Mouse (Mus musculus) layer of hippocampus, adult 9-11 months (tissue): ENCODE data around the gene Arl14.

ENCODE experiments used
- DNase-seq: peaks from one replicate; pipeline ENCODE4 v3.0.0; 2022

Arl14 gene

GRCm38 (mm10) chr3:69221806-69222501 lies at the start of gene Arl14:
Arl14 (plus strand) TSS chr3:69222419.
- DNase-seq = no peak

DNA sequence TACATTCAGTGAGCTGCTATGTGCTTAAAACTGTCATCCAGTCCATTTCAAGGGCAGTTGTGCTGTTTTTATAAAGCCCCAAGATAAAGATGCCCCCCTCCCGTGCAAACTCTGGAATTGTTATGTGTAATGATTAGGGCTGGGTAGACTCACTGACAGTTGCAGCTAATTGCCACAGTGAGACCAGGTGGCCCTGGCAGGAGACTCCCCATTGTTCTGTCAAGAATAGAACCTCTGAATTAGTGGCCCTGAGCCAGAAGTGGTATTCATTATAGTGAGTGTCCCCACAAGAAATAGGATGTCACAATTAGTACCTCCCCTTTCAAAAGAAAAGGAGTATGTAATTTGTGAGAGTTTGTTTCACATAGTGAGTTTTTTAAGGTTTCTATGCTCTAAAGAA lies 47.0 kb upstream of the Arl14 start:
- DNase-seq = no peak

- DNase-seq = no peak
Measured at GRCm38 (mm10) chr3:69177168-69177797, 44.9 kb upstream of the Arl14 start.

DNA sequence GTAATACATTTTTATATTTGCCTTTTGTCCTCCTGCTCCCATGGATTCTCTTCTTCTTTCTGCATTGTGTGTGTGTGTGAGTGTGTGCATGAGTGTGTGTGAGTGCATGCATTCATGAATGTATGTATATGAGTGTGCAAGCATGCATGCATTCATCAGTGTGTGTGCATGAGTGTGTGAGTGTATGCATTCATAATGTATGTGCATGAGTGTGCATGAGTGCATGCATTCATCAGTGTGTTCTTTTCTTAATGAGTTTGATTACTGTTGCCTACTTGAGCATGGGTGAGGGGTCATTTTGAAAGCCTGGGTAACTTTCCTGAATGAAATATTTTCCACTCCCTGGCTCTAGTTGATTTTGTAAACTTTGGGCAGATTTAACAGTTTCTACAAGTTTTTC lies 44.3 kb upstream of the Arl14 start:
- no peak for DNase-seq

DNA sequence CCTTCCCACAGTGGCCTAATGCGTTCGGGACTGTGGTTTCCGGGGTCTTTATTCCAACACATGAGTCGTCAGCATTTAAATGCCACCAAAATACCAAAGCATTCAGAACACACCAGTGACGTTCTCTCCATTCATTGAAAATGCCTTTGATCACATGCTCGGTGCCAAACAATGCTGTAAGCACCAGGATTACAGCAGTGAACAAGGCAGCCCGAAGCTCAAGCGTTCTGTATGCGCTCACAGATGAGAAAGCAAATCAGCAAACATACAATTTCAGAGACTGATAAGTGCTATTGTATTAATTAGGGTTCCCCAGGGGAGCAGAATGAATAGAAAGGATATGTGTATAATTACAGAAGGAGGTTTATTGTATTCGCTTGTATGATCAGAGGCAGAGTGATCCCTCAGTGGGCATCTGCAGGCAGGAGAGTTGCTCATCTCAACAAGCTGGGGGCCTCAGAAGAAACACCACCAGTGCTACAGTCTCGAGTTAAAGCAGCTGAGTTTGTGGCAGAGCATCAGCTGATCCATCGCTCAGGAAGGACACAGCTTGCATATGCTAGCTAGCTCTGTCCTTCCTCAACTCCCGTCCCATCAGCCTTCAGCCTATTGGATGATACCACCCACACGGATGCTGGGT lies 43.7 kb upstream of the Arl14 start:
- DNase-seq = no peak

DNA sequence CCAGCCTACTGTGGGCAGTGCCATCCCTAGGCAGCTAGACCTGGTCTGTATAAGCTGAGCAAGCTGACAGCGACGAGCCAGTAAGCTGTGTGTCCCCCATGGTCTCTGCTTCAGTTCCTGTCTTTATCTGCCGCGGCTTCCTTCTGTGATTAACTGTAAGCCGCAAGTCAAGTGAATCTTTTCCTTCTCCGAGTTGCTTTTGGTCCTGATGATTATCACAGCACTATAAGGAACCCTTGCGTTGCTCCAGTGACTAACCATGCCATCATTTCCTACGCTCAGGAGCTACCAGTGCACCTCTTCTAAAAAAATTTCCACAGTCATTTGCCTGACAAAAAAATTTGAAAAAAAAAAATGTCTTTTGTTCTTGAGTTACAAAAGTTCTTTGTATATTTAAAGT lies 40.7 kb upstream of the Arl14 start:
- no peak for DNase-seq

DNA sequence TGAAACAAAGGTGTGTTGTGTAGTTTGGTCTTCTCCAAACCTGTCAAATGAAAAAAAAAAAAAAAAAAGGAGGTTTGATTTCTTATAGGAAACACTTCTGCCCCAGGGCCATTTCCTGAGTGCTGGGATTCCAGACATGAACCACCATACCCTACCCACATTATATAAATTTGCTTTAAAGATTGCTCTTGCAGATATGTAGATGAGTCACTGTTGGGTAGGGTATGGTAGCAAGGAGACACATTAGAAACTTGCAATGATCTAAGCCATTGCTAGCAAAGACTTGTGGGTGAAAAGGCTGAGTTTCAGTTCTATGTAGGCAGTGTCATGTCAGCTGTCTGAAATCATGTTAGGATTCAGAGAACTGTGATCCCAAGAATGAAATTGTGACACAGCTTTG lies 40.0 kb upstream of the Arl14 start:
- DNase-seq = no peak

DNA sequence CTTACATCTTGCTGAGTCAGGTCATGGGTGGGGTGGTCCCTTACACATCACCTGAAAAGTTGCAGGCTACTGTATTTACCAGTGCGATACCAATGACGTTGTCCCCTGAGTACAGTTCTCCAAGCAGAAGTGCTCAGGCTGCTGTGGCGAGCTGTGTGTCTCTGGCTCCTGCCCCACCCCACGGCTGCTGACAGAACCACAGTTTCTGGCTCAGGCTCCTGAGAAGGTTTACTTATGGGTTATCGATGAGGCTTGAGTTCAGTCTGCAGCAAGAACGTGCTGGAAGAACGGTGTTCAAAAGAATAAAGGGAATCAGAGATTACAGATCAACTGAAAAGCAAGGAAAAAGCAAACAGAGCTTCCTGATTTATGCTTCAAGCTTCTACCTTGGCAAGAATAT lies 37.0 kb upstream of the Arl14 start:
- no peak for DNase-seq

- no peak for DNase-seq
Measured at GRCm38 (mm10) chr3:69186031-69186430, 36.2 kb upstream of the Arl14 start.

- DNase-seq = peak; percentile 48
Measured at GRCm38 (mm10) chr3:69186643-69187042, 35.6 kb upstream of the Arl14 start.

DNA sequence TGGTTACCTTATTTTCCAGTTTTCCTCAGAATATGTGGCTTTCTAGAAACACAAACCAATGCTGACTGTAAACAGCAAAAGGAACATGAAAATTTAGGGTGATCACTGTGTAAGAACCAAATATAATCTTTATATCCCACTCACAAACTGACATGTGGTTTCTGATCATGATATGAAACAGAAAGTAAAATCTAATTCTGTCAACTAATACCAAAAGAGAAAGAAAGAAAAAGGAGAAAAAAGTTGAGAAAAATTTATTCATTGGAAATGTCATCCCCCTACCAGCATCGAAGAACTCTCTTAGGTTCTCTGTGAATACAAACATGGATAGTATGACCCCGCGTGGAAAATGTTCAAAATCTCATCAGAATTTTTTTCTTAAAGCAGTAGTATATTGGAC lies 29.2 kb upstream of the Arl14 start:
- DNase-seq = no peak

DNA sequence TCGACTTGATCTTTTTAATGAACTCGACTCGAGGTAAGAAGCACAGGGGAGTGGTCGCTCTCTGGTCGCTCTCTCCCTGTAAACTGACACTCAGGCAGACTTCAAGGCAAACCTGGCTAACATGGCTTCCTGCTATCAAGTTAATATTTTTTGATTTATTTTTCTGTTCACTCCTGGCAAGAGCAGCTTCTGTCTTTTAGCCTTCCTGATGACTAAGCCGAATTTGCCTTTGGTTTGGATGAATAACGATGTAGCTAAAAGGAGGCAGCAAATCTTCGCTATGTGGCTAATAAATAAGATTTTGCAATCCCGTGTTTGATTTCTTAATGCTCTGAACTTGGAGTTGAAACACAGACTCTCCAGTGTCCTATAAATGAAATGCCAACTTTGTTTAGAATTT lies 27.7 kb upstream of the Arl14 start:
- DNase-seq = no peak

GRCm38 (mm10) chr3:69195251-69195650 lies 27.0 kb upstream of the Arl14 start:
- DNase-seq = no peak

GRCm38 (mm10) chr3:69198098-69198497 lies 24.1 kb upstream of the Arl14 start:
- no peak for DNase-seq

GRCm38 (mm10) chr3:69200251-69200650 lies 22.0 kb upstream of the Arl14 start:
- no peak for DNase-seq

DNA sequence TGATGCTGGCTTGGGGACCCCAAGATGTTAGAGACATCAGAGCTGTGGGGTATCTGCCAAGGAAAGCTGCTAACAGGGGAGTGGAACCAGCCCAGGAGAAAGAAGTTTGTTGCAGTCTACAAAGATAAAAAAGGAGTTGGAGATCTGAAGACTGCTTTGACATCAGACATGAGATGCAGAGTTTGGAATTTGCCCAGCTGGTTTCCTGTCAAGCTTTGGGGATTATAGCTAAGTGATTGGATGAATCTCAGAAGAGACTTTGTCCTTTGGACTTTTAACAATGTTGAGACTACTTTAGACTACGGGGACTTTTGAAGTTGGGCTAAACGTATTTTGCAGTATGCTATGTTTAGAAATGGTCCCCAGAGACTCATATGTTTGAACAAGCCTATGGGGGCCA lies 21.0 kb upstream of the Arl14 start:
- no peak for DNase-seq

DNA sequence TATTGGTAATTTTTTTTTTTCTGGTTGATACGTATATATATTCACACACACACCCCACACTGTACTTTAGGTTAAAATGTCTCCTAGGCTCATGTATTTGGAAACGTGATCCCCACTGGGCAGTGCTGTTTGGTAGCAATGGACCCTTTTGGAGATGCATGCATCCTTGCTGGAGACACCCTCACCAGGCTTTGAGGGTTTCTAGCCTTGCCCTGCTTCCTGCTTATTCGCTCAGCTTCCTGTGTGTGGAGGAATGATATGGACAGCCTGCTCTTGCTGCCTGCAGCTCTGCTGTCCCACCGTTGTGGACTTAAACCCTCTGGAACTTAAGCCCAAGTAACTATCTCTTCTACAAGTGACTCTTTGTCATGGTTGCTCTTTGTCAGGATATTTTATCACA lies 19.3 kb upstream of the Arl14 start:
- DNase-seq = no peak

DNA sequence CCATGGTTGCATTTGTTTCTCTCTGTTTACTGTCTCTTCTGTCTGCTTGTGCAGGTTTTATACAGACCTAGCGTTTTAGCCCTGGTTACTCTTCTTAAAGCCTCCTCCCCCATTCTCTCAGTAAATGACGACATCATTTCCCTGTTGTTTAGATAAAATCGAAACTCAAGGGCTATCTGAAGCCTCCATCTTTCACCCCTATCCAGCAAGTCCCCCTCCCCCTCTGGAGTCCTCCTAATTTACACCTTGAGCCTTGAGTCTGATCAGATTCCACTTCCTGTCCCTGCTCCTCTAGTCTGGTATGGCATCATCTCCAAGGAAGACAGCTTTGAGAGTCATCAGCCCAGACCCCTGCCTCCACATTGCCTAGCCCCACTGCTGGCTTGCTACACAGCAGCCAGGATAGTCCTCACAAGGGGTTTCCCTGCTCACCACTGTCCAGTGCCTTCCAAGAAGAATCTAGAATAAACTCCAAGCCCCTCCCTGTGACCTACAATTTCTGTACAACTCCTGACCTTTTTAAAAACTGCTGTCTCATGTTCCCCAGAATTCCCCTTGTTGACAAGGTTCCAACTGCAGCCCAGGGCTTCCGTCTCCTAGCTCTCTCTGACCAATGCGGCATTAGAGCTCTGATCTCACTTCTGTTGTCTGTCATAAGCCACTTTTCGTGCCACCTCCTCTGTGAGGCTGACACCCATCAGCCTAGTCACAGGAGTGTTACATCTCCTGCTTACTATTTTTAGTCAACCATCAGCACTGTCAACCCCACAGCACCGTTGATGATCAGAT lies 16.8 kb upstream of the Arl14 start:
- DNase-seq = no peak

DNA sequence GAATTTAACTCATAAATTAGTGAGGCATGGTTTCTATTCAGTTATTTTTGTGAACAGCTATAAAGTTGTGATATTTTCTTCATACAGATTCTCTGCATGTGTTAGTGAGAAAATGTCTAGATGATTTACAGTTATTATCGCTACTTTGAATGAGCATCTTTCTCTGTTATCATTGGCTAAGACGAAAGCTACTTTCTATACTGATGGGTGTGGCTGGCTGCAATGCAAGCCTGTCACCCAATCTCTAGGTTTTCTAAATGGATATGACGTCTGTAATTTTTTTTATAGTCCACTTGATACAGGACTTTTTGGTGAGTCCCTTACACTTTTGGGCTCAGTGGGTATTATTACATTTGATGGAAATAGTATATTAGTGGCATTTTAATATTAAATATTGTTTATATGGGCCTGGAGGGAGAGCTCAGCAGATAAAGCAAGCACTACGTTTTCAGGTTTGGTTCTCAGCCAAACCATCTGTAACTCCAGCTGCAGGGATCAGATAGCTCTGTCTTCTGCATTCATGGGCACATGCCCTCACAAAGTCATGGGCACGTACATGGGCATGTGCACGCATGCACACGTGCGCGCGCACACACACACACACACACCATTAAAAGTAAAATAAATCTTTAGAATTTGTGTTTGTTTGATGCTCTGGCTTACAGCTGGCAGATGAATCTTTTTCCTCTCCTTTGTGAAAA lies 15.9 kb upstream of the Arl14 start:
- DNase-seq = no peak

DNA sequence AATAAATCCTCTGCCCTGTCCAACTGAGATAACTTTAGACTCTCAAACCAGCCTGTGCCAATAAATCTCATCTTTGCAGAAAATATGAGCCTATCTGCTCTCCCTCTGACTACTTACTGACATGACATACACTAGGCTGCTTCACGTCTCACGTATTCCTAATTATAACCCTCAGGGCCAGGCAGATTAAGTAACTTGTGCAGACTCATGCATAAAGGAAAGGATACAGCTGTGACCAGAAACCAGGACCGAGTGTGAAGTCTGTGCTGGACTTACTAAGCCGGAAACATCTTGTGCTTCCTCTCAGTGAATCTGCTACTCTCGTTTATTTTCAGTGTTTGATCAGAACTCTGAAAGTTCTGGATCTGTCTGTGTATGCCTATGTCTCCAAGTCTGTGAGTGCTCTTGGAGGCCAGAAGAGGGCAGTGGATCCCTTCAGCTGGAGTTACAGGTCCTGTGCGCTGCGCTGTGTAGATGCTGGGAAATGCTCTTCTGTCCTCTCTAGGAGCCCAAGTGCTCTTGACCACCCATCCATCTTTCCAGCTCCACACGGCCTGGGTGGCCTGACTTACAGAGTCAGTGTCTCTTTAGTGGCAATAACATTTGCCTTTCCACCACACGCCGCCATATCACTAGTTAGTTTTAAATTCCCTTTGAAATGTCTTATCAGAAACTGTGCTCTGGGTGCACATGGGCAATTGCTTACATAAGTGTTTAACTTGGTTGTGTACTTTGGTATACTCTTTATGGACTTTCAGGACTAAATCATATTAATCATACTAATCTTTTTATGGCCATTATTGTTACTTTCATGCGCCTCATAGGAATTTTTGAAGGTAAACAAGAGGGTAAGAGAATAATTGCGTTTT lies 13.5 kb upstream of the Arl14 start:
- DNase-seq = no peak

- no peak for DNase-seq
Measured at GRCm38 (mm10) chr3:69212246-69212645, 10.0 kb upstream of the Arl14 start.

GRCm38 (mm10) chr3:69213465-69213864 lies 8.8 kb upstream of the Arl14 start:
- no peak for DNase-seq
